Mouse (Mus musculus) forelimb bud, embryonic 11.5 days (tissue): ENCODE data around the gene Slc26a5.

ENCODE experiments used
- DNase-seq: peaks from one replicate; pipeline ENCODE4 v3.0.0-alpha.2; 2012; ENCODE audit warnings: low read depth, low spot score

The Slc26a5 gene

DNA sequence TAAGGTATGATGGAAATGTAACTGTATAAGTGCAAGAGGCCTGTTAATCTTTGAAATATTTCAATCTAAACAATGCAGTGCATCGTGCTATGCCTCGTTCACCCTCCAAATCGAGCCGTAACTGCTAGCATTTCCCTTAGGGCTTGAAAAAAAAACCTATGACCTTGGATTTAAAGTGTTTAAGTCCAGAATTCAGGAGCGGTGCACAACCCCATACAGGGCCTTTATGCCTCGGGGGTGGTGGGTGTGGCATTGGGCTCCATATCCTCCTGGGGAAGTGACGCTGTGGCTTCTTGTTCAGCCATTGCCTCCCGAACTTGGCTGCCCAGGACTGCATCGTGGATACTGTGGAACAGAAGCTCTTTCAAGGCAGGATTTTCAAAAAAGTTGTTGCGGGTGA, 54.5 kb downstream of the Slc26a5 start:
- no peak for DNase-seq

DNA sequence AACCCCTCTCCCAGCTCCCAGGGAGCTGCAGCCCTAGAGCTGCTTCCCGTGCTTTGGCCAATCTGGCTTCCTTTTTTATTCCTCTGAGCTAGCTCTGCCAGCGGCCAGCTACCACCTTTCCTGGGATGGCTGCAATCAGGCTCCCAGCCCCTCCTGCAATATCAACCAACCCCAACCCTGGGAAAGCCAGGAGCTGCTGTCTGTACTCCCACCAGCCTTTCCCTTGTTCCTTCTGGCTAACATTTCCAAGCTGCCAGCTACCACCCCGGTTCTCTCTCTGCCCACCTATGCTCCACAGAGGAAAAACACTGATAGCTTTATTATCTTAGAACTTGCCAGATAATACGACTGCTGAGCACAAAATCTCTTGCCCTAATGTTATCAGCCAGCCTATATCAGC, 60.6 kb downstream of the Slc26a5 start:
- DNase-seq, result no peak

DNA sequence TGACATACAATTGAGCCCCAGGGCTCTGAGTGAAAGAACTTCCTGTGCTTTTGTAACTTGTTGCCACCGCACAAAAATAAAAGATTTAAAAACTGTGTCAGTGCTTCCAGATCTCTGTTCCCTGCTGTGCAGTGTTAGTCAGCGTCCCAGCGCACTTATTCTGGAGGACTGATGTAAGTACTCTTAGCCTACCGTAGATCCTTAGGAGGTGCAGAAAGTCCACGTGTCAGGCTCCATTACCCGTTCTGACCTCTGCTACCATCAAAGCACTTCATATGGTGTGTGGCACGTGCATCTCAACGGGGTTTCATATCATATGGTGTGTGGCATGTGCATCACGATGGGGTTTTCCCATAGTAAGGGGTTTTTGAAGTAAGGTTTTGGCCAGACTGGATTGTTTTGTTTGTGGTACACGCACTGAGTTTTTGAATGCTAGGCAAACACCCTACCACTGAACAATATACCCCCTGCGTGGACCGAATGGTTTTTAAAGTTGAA, 61.7 kb downstream of the Slc26a5 start:
- DNase-seq, result no peak

DNA sequence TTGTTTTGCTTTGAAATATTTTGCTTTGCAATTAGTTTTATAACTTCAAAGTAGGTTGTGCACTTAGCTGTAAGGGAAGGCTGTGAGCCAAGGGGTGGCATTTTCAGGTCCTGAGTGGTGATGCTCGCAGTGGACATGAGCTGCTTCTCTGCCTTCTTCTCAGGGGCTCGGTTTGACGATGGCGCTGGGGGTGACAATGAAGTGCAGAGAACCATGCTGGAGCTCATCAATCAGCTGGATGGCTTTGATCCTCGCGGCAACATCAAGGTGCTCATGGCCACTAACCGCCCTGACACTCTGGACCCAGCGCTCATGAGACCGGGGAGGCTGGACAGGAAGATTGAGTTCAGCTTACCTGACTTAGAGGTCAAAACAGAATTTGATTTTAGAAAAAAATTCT, 62.5 kb downstream of the Slc26a5 start:
- DNase-seq, result no peak

DNA sequence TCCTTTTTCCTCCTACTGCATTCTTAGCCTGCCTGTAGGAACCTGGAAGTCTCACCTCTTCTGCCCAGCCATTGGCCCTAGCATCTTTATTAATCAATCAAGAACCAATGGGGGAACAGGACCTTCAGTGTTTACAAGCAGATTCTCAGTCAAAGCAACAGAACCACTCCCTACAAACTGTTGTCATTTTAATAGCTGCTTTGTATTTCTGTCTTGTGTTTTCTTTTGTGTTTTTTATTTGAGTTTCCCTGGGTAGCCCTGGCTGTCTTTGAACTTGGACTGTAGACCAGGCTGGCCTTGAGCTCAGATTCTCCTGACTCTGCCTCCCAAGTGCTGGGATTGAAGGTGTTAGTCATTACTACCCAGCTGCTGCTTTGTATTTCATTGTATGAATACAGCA, 73.2 kb downstream of the Slc26a5 start:
- DNase-seq, result no peak

DNA sequence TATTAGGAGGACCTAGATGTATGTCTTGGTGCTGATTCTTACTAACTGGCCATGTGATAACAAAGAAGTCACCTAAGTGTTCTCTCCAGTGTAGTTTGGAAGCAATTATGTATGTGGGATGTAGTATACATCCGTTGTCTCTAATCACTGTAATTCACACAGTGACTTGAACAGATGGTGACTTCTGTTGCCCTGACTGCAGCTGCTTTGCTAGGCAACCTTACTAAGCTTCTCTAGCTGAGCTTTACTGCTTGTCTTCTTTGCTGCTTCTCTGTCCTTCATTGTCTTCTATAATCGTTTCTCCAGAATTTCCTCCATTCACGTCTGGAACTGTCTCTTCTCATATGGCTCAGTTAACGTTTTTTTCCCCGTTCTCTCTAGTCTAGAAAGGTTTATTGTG, 76.3 kb downstream of the Slc26a5 start:
- no peak for DNase-seq

DNA sequence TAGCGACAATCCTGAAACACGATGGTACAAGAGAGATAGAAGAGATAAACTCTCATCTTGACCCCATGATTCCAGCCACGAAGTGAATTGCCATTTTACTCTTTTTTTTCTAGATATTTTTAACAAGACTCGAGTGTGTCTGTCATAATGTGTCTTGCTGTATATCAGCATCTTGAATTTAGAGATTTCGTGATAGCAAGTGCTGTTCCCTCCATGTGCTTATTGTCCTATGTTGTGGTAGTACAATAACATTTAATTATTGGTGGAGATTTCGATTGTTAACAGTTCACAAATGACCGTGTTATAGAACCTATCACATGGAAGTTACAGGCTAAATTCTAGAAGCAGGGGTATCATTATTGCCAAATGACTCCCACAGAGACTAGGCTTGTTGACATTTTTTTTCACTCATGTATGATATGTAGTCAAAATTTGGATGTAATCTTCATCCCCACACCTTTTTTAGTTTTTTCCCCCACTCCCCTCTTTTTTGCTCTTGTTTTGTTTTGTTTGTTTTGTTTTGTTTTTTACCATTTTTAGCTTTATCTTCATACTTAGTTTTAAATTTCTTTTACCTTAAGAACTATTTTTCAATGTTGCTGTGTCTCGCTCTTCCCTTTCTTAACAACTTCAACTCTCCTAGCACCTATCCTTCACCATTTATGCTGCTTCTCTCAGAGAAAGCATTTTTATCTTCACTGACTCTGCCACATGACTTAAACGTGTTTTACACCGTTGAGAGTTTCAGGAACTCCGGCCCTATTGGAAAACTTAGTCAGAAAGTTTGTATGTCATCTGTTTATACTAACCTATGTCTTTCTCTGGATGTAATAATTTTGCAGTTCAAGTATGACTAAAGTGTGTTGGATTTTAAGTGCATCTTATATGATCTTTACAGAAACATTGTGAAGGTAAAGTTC, 78.0 kb downstream of the Slc26a5 start:
- no peak for DNase-seq

DNA sequence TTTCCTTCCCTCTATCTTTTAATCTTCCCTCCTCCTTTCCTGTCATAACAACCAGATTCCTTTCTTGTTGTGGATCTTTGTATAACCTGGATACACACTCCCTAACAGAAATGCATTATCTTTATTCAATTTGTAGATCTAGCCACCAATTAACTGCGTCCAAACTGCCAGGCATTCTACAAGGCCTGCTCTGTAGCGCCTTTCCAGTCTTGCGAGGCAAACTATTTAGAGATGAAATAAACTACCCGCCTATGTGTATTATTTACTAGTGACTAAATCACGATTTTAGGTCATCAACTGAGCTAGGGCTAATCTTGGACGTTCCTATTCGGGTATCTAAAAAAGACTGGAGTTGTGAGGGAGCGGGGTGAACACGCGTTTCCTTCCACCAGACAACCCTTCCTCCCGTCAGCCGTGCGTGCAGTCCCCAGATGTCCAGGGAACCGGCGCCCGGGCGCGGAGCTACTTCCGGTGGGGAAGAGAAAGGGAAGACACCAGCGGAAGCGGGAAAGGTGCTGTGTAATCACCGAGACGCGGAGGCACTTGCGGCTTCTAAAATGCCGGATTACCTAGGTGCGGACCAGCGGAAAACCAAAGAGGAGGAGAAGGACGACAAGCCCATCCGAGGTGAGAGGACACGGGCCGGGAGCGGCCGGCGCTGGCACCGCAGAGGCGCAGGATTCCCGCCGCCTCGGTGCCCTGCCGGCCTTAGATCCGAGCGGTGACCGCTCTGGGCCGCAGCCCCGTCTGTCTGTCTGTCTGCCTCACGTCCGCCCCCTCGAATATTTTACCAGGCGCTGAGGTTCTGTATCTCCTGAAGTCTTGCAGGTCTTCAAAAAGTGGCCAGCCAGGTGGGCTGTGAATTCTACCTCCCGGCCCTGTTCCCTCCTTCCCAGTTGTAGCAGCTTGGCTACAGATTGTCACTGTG, 78.9 kb downstream of the Slc26a5 start:
- DNase-seq, result peak; percentile 95

DNA sequence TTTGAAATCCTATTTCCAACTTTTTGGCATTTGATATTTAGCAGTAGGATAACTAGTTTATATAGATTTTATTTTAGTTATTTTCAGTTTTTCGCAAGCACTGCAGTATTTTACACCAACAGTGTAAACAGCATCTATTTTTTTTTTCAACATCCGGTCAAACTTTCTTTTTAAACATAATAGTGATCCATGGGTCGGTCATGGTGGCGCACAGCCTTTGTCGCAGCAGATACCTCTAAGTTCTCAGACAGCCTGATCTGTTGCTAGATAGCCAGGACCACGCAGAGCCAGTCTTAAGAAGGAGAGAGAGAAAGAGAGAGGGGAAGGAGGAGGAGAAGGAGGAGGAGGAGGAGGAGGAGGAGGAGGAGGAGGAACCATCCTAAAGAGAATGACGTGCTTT, 79.6 kb downstream of the Slc26a5 start:
- no peak for DNase-seq

DNA sequence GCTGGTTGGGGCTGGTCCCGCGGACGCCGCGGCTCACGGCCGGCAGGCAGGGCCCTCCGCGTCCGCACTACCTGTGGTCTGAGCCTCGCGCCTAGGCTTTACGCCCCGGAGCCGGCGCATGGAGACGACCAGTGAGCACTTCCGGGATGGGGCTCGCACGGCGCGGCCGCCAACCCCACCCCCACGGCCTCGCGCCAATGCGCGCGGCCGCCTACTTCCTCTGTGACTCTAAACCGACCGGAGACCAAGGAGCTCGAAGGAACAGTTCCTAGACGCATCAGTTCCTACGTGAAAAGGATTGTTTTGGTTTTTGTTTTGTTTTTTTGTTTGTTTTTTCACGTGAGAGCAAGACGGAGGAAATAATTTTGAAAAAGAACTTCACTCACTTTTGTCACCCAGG, 80.4 kb downstream of the Slc26a5 start, which contains the start of the genes Dnajc2 and Psmc2:
Gene Dnajc2, minus strand, starts transcription at position 199 of the 400 bp plus-strand sequence.
Gene Psmc2, plus strand, starts transcription at position 231 of the 400 bp plus-strand sequence.
- peak; percentile 92 for DNase-seq

DNA sequence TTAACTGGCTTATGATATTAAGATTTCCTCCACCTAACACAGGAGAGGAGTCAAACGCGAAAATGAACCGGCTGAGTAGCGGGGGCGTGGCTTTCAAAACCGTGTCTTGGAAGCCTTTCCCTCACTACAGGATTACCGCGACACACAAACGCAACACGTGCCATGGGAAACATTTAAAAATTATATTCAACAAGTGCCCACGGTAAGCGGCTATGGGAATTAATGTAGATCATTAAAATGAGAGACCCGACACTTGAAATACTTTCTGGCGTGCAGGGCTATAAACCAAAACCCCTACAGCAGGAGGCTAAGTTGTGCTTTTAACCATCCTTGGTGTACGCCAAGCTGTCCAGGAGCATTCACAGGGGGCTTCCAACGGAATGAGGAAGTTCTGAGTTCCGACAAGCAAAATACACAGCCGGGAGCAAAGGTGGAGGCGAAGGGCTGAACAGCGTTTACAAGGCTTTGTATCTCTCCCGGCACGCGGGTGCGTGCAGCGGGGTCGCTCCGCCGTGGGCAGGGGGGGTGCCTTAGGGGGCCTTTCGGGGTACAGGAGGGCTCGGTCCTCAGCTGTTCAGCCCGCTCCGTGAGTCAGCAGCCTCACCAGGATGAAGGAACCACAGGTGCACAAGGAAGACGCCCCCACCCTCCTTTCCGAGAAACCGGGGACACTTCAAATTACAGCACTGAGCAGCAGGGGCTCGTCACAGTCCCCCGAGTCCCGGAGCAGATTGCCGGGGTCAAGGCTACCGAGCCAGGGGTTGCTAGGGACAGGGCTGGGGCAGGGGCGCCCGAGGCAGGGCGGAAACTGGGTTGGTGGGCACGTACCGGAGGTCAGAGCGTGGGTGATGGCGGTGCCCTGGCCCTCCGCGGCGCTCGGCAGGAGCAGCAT, 81.0 kb downstream of the Slc26a5 start:
- DNase-seq, result peak; percentile 7

DNA sequence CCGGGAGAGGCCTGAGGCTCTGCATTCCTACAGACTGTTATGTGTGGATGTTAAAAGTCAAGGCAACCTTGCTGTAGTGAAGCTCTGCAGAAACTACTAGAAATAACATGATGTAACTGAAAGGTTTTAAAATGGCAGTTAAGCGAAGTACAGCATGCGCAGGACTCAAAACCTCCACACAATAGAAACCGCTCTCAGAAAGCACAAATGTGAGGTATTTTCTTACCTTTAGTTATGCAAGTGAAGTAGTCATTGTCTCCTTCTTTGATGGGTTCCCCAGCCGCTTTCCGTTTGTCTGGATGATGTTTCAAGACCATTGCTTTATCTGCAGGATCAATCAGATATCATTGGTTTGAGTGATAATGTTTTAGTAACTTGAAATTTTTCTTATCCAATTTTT, 88.9 kb downstream of the Slc26a5 start:
- DNase-seq, result no peak

DNA sequence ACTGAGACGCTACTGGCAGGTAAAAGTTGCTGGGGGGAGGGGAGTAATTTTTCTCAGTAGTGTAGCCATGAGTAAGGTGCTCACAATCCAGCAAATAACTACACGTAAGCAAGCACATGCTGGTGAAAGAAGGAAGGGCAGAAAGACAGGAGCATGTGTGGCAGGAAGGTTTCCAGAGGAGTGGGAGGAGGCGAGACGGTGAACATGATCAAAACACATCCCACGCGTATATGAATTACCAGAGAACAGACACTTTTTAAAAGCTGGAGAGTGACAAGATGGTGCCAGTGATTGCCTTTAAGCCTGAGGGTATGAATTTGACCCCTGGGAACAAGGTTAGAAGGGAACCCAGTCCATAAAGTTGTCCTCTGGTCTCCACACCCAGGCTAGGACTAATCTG, 95.6 kb downstream of the Slc26a5 start:
- no peak for DNase-seq

DNA sequence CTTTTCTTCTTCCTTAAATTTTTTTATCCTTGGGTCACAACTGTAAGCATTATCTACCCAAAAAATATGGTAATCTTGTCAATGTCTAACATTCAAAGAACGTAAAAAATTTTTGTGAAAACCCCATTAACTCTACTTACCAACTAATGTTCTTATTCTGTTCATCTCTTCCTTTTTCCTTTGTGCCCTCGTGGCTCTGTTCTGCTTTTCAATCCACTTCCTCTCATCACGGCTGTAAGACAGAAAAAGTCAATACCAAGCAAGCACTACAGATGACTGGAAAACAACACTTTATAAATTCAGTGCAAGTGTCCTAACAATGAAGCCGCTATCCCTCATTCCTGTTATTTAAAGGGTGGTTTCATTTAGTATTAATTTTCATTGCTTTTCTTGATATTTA, 96.9 kb downstream of the Slc26a5 start:
- no peak for DNase-seq
